Mouse (Mus musculus): Measurements from ENCODE around the gene Slc43a2. TPM values are rescaled to one million over a fixed set of nuclear protein-coding genes. Genes with fewer than 3 reads are reported as not detected.

Slc43a2 gene
- total RNA-seq, 2 experiments from 2014 or later, result 22.2 to 25.0 TPM

DNA sequence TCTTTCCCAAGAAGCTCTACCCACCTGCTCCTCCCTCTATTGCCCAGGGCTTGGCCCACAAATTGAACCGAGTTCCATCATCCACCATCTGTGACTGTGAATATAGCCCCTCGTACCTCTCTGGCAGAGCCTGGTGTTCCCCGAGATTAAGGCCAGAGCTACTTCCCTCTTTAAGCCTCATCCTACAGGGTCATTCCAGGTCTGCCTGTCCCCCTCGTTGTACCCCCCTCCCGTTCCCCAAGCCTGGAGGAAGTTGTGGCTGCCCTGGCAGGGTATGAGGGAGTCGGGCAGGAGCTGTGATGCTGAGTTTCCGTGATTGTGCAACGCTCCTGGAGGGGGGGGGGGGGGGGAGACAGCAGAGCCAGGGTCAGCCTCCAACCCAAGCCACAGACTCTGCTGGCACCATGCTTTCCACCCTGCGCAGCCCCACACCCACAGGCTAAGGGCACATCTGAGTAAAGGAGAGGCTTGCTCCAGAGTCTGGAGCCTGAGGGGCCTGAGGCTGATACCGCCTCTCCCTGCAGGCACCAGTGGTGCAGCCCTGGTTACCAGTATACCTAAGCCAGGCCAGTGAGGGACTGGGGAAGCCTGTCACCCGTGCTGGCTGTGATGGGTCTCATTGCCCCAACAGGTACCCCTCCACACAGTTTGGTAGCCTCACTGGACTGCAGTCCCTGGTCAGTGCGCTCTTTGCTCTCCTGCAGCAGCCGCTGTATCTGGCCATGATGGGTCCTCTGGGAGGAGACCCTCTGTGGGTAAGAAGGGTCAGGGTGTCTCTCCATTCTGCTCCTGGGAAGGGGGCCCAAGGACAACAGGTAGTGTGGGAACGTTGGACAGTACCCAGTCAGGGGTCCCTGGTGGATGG is 39.9 kb downstream of the Slc43a2 start:
- DNase-seq (ENCODE audit: low spot score in 2 of 2), result no peak

DNA sequence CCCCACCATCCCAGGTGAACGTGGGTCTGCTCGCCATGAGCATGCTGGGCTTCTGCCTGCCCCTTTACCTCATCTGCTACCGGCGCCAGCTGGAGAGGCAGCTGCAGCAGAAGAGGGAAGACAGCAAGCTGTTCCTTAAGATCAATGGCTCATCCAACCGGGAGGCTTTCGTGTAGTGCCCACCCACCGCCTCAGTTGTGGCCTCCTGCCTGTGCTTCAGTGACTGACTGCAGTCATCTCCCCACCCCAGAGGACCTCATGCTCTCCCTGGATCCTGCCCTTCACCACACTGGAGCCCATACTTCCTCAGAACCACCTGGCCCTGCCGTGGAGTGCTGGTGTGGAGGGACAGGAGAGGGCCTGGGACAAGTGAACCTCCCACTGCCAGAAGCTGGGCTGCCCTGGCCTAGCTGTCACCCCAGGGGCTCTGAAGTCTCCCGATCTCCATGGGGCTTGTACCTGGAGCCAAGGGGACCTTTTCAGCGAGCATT is 40.9 kb downstream of the Slc43a2 start:
- no peak for DNase-seq (ENCODE audit: low spot score in 2 of 2)

DNA sequence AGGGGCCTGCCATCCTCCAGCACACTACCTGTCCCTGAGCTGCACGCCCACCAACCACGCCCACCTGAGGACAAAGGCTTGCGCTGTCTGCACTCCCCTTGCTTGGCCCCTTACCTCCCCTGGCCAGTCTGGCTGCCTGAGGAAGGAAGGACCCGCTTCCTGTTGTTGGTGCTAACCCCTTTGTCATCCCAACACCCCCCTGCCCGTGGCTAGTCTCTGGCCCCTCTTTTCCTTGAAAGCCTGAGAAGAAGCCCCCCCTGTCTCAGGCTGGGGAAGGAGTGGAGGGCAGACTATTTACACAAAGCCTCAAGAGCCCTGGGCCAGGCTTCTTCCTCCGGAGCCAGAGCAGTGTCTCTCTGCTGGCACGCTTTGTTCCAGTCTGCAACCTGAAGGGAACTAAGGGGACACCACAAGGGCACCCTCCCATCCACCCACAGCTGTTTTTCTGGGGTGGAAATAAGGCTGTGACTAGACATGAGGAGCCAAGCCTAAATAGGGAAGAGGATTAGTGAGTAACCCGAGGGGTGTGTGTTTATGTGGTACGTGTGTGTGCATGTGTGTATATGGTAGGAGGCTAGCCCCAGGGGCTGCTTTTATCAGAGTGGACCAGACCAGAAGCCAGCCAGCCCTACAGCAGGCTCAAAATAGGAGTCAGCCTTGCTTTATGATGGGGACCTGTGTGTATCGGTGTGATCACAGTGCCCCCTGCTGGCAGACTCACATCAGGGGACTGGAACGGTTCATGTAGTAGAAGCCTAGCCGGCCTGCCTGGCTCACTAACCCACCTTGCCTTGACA is 41.6 kb downstream of the Slc43a2 start:
- peak; percentile 83 to 92 for DNase-seq (ENCODE audit: low spot score in 2 of 2)

DNA sequence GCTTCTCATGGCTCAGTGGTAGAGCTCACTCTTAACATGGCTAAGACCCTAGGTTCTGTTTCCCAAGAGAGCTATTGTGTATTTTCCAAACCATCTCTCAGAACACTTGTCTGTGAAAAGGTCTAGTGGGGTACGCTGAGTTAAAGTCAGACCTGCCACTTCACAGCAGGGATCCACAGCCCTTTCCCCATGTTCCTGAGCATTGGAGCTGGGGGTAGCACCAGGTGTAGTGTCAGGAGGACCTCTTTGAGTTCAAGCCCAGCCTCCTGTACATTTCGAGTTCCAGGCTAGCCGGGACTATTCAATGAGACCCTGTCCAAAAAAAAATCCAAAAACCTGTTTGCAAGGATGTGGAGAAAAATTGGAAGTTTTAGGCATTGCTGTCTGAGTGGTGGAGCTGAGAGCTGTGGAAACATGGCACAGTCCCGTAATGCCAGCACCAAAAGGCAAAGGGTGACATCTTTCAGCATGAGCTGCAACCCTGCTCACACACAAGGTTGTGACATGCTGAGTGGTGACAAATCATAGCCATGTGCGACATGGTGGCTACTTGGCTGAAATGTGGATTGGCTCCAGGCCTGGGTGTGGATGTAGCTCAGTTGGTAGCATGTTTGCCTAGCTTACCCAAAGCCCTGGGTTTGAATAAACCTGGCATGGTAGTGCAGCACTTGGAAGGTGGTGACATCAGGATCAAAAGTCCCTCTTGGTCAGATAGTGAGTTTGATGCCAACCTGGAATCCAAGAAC is 43.1 kb downstream of the Slc43a2 start:
- DNase-seq (ENCODE audit: low spot score in 2 of 2), result no peak

DNA sequence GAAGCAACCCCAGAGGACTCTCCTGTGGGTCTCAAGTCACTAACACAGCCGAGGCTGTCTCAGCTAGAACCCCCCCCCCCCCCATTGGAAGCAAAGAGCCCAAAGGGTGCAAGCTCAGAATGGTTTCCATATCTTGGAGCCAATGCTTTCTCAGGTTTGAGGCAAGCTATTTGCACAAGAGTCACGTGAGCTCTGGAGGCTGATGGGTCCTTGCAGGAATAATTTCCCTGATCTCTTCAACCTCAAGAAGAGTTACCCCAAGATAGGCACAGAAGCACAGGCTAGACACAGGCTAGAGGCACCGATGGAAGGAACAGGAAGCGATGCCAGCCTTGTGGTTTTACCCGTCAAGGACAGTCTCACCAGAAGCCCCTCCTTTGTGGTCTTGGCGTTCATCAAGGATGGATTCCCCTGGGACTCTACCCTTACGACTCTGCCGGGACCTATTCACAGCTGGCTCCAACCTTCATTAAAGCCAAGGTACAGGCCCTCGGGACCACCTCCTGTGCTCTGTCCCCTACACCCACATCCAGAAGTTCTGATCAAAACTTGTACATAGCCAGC is 44.1 kb downstream of the Slc43a2 start:
- DNase-seq (ENCODE audit: low spot score in 2 of 2), result no peak

DNA sequence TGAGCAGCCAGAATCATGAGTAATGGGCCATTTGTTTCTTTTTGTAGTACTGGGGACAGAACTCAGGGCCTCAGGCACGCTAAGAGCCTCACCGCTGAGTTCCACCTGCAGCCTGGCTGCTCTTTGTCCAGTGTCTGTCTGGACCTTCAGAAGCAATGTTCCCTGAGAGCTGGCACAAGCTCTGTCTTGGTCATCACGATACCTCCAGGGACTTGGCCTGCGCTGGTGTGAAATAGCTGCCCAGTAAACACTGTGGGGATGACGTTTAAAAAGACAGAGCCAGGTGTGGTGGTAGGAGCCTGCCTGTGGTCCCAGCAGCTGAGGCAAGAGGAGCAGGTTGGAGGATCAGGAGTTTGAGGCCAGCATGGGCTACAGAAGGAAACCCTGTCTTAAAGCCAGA is 47.1 kb downstream of the Slc43a2 start:
- DNase-seq (ENCODE audit: low spot score in 2 of 2), result no peak

DNA sequence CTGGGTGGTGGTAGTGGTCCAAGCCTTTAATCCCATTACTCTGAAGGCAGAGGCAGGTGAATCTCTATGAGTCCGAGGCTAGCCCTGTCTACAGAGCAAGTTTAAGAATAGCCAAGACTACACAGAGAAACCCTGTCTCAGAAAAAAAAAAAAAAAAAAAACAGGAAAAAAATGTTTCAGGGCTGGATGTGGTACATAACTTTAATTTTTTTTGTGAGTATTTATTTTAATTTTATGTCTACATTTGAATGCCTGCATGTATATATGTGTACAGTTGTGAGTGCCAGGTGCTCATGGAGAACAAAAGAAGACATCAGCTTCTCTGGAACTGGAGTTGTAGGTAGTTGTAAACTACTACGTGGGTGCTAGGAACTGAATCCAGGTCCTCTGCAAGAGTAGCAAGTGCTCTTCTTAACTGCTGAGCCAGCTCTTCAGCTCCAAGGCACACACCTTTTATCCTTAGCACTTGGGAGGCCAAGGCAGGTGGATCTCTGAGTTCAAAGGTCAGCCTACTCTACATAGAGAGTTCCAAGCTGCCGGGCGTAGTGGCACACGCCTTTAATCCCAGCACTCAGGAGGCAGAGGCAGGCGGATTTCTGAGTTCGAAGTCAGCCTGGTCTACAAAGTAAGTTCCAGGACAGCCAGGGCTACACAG is 50.1 kb downstream of the Slc43a2 start:
- DNase-seq (ENCODE audit: low spot score in 2 of 2), result no peak

DNA sequence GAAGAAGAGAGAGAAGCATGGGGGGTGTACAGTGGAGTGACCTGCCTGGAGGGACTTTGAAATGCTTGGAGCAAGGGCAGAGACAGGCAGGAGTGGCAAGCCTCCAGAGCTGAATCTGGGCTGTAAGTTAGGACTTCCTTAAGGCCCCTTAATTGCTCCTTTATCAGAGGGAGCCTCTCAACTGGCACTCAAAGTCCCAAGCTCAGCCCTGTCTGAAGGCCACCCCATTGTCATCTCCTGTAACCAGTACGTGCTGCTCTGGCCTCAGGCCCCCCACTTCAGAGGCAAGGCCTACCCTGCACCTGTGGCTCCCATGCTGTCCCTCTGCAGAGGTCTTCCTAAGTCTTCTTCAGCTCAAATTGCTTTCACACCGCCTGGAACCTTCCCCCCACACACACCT is 52.0 kb downstream of the Slc43a2 start:
- DNase-seq (ENCODE audit: low spot score in 2 of 2), result no peak

DNA sequence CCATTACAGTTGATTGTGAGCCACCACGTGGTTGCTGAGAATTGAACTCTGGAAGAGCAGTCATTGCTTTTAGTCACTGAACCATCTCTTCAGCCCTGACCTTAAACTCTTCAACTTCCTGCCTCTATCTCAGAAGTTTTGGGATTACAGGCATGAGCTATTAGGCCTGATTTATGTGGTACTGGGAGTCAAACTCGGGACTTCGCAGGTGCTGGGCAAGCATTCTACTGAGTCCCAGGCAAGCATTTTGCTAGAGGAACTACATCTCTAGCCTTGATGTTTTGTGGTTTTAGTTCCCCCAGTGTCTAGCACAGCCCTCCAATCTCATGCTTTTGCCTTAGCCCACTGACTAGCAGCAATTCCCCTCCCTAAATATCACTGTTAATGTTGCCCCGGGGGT is 53.6 kb downstream of the Slc43a2 start:
- DNase-seq (ENCODE audit: low spot score in 2 of 2), result no peak

DNA sequence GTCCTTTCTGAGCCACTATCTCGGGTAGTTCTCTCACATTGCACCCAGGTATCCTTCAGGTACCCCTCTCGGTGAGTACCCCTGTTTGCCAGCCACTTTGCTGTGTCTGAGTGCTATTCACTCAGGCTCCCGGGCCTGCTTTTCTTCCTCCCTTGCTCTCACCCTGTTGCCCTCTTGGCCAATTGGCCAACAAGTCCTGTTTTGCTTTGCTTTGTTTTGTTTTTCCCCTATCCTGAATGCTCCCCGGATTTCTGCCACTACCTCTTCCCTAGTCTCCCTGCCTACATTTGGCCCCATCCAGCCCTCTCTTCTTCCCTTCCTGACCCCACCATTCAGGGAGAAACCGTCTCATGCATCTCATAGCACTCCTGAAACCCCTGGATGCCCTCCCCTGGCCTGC is 54.5 kb downstream of the Slc43a2 start:
- DNase-seq (ENCODE audit: low spot score in 2 of 2), result no peak

DNA sequence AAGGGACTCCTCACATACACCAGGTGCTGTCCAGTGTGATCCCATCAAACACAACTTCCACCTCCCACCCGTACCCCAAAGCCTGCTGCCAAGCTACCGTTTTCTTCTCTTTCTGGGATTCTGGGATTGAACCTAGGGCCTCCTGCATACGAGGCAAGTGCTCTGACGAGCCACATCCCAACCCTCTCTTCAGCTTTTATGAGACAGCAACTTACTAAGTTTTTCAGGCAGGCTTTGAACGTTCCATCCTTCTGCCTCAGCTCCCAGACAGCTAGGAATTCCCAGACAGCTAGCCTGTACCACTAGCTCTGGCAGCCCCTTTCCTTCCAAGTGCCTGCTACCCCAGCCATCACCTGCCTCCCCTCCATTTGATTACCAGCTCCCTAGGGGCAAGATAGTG is 55.5 kb downstream of the Slc43a2 start:
- no peak for DNase-seq (ENCODE audit: low spot score in 2 of 2)

DNA sequence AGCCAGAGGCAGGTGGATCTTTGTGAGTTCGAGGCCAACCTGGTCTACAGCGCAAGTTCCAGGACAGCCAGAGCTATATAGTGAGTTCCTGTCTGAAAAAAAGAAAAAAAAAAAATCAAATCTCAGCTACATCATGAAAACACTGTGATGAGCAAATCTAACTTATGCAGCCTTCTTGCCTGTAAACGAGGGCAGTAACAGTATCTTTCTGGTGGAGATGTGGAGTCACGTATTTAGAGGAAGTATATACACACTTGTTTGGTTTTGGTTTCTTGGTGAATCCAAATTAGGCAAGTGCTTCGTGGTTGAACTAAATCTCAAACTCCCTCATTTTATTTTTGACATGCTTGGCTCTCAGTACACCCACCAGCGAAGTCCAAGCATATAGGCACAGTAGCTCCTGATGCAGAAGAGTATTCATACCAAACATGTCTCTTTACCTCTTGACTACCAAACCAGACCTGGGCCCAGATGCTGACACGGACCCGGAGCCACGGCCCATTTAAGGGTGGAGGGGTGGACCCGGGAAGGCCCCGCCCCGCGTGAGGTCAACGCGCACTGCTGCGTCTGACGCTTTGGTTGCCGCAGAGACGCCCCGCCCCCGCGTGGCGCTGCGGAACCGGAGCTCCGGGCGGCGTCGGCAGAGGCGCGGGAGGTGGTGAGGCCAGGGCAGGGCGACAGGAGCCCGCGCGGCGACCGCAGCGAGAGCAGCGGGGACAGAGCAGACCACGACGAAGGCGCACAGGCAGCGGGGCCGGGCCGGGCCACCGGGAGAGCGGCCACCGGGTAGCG is 56.2 kb downstream of the Slc43a2 start, which contains the start of gene Pitpna:
Gene Pitpna (plus strand): TSS at position 605 of the 792 bp plus-strand sequence.
- peak; percentile 96 for DNase-seq (ENCODE audit: low spot score in 2 of 2)

DNA sequence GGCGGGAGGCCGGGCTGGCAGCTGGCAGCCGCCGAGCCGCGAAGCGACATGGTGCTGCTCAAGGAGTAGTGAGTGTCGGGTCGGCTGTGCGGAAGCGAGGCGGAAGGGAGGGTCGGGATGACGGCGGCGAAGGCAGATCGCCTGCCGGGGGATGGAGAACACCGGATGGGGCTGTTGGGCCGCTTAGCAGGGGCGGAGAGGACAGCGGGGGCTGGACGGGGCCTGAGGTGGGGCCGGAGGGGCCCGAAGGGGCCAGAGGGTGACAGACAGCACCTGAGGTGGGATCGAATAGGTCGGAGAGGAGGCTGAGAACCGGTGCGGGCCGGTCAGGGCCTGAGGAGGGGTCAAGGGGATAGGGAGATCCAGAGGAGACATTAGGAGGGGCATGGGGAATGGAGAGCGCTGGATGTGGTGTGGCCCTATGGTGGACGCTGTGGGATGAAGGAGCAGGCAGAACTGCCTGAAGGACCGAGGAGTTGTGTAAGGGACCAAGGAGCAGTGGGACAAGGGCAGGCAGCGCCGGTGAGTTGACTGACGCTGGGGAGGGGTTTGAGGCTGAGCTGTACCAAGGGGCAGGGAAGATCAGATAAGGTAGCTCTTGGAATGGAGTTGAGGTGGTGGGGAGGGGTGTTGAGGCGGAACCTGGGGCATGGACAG is 56.9 kb downstream of the Slc43a2 start:
- DNase-seq (ENCODE audit: low spot score in 2 of 2), result no peak

DNA sequence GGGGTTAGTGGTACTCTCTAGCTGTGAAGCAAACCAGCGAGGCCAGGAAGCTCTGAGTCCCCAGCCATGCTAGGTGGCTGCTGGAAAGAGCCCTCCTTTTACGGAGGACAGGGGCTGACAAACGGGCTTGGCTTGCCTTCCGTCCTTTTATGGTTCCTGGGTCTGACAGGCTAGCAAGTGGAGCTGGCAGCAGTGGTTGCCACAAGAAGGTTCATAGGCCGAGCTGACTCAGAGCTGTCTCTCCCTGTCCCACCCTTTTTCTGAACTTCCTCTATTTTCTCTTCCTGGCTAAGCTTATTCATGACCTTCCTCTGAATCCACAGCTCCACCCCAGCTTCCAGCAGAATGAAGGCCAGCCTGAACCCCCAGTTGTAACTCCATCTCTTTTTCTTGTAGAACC is 61.1 kb downstream of the Slc43a2 start:
- no peak for DNase-seq (ENCODE audit: low spot score in 2 of 2)

DNA sequence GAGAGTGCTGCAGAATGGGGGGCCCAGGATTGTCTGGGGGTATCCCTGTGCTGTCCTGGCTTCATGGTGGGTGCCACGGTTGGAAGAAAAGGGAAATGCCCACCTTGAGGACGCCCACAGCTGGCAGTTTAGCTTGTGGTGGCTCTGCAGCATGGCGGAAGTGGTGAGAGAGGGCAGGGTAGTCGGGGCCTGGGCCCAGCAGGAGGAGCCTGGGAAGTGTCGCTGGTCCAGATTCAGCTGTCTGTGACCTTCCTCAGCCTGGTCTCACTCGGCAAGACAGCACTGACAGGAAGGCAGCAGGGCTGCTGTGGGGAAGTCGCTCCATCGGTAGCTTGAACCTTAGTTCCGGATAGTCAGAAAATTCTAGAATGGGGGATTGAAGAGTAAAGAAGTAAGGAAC is 62.9 kb downstream of the Slc43a2 start:
- DNase-seq (ENCODE audit: low spot score in 2 of 2), result no peak

DNA sequence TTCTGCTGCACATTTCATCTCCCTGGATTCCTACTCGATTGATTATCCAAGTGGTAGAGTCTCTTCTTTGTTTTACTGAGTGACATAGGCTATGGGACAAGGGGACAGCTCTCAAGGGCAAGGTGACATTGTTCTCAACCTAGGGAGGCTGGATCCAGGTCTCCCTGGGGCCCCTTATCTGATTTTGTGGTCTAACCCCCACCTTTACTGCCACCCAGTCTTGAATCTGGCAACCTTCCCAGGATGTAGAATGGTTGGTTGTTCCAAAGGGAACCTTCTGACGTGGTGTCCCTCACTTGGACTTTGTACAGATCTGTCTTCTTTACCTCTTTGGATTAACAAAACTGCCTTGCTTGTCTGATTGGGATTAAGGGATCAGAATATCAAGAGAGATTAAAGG is 63.9 kb downstream of the Slc43a2 start:
- no peak for DNase-seq (ENCODE audit: low spot score in 2 of 2)

DNA sequence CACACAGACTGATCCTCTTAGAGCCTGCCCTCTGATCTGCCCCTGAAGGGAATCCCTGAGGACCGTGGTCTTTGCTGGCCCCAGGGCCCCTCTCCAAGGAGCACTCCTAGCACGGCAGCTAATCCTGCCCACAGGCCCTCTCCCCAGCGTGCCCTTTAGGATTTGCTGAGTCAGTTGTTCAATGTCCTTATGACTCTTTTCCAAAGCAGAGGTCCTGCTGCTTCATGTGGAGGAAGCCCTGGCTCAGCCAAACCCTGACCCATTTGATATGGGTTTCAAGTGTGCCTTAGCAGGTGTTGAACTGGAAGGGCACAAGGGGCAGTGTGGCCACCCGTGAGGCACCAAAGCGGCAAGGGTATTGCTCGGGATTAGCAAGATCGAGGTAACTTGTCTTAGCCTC is 64.3 kb downstream of the Slc43a2 start:
- no peak for DNase-seq (ENCODE audit: low spot score in 2 of 2)

DNA sequence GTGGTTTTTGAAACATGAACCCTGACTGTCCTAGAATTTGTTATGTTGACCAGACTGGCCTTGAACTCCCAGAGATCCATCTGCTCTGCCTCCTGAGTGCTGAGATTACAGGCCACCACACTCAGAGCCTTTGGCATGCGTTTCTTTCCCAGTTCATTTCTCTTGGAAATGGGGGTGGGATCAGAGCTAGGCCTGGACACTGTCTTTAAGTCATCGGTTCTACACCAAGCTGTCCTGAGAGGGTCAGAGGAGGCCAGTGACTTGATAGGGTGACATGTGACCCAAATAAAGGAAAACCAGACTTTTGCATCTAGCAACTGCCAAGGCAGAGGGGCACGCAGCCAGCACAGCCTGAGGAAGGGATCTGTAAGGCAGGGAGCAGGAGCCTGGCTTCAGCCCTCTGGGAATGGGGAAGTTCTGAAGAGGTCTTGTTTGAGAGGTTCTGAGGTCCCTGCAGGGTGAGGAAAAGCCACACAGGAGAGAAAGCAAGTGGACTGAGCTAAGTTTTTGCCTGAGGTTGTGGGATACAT is 65.3 kb downstream of the Slc43a2 start:
- peak in 1 of 2 experiments; percentile 39 for DNase-seq (ENCODE audit: low spot score in 2 of 2)

DNA sequence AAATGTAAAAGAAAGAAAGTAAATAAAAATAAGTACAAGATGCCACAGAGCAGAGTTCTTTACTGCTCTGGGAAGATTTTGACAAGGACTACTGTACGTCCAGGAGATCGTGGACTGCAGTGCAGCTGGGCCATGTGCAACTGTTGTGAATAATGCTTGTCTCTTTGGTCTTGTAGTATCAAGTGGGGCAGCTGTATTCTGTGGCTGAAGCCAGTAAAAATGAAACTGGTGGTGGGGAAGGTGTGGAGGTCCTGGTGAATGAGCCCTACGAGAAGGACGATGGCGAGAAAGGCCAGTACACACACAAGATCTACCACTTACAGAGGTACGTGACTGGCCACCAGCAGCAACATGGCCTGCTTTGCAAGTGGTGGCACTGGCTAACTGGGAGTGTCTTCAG is 66.5 kb downstream of the Slc43a2 start:
- DNase-seq (ENCODE audit: low spot score in 2 of 2), result no peak

All from gastrocnemius, postnatal 4 days (tissue).